Mouse (Mus musculus) urinary bladder, postnatal 25 days (tissue): Measurements from ENCODE around the gene Nudt8.
"Not testable (repeated sequence)": the region's sequence is repeated elsewhere in the genome, so short reads cannot be mapped to it uniquely, and the experiment has no call there.

Experiments
- DNase-seq: peaks from one replicate; pipeline ENCODE4 v3.0.0; 2022; ENCODE audit warnings: low spot score

Gene Nudt8

DNA sequence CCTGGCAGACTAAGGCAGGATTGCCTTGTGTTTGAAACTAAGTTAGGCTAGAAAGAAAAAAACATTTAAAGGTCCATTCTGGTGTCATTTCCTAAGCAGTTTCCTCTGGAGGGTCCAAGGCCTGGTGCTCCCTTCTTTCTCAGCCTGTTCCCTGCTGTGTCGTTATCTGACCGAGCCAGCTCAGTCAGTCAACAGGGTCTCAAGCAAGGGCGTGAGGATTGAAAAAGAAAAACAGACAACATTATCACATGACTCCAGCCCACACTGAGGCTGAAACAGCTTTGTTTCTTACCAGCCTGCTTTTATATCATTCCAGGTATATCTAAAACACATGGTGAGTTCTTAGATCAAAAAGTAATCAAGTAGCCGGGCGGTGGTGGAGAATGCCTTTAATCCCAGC lies 15.3 kb downstream of the Nudt8 start:
- DNase-seq, result no peak

DNA sequence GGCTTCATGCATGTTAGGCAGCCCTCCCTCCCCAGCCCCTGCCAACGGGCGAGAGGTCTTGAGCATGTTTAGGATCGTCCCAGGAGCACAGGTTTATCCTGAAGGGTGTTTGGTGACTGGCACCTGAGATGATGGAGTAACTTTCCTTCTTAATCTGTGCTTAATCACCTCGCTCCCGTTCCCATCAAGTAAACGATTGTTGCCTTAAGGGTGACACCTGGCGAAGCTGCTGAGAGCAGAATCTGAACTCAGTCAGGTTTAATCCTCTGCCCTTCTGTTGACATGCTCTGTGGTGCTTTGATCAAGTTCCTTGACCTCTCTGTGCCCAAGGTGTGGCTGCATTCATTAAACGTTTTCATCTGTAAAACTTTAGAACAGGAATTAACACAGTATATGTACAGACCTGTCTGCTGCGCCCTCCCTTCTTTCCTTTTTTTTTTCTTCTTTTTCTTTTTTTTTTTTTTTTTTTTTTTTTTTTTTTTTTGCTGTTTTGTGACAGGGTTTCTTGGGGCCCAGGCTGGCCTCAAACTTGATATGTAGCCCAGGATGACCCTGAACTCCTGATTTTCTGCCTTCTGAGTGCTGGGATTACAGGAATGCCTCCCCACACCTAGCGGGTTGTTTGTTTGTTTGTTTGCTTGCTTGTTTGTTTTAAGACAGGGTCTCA lies 17.7 kb downstream of the Nudt8 start:
- no peak for DNase-seq

DNA sequence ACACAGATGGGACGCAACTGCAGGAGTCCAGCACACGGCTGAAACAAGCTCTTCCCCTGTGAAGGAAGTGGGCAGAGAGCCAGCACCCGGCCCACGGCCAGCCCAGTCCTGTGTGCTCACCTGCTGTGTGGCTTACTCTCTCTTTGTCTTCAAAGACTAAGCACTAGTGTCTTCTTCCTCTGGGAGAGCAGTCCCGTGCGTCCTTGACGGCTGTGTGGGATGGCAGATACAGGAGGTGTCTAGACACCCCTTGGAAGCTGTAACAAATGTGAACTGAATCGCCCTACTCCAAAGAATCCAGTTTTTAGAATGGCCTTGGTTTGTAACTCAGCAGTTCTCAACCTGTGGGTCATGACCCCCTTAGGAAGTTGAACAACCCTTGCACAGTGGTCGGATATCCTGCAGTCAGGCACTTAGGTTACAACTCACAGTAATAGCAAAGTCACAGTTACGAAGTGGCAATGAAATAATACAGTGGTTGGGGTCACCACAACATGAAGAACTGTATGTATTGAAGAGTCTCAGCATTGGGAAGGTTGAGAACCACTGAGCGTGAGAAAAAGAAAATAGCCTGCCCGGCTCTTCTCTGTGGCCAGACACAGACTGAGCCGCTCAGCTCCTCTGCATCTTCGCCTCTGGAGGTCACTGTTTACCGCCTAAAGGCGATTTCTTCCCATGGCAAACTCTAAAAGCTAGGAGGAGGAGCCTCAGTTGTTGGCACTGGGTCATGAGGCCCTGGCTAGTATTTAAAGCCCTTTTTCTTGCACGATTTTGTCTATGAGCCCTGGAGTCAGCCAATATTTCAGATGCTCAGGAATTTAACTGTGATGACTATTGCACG lies 18.6 kb downstream of the Nudt8 start:
- DNase-seq, result peak; percentile 64

DNA sequence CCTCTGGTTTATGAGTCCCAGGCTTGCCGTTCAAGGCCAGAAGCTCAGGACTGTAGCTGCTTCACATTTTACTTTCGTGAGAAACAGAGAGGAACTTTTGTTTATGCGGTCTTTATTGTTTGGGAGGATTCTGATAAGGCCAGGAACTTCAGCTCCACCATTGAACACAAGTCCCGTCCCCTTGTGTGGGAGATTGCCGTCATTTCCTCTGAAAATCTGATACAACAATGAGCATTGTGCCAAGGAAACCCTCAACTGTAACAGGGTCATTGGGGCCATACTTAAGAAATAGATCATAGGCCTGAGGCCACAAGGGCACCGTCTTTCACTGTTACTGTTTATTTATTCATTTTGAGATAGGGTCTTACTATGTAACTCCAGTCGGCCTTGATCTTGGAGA lies 22.8 kb downstream of the Nudt8 start:
- no peak for DNase-seq

DNA sequence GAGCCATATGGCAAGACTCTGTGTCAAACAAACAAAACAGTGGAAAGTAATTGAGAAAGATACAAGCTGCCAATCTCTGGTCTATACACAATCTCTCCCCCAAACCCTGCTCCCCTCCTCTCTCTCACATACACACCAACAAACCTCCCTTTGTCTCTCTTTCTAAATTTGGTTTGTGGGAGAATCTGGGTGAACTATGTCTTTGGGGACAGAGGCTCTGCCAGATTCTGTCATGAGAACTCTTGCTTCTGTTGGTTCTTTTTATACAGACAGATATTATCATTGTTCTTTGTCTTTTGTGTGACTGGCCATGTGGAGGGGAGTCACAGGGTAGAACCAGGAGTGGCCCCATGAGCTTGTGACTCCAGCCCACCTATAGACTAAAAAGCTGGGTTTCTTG lies 27.2 kb downstream of the Nudt8 start:
- no peak for DNase-seq

DNA sequence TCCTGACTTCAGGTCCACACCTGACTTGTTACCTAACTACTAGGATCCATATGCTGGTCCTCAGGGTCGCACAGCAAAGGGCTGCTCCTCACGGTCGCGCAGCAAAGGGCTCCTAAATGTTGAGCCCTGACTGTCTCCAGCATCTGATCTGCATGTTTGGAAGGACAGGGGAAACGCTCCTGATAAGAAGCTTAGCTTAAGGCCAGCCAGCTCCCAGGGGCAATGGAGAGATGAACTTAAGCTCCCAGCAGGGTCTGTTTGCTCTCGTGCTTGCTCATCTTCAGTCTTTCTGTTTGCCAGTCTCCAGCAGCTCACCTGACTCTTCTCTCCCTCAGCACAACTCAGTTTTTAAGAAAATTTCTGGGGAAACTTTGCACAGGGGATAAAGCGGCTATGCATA lies 32.3 kb downstream of the Nudt8 start:
- DNase-seq, result no peak

DNA sequence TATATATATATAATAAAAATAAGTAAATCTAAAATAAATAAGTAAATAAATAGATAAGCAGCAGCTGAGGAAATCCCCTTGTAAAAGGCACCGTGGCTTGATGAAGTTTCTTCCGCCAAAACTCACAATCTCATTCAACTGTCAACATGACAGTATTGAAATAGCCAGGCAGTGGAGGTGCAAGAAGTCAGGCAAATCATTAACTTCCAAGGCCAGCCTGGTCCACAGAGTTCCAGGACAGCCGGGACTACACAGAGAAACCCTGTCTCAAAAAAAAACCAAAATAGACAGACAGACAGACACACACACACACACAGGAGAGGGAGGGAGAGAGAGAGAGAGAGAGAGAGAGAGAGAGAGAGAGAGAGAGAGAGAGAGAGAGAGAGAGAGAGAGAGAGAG lies 32.9 kb downstream of the Nudt8 start:
- DNase-seq, result no peak

DNA sequence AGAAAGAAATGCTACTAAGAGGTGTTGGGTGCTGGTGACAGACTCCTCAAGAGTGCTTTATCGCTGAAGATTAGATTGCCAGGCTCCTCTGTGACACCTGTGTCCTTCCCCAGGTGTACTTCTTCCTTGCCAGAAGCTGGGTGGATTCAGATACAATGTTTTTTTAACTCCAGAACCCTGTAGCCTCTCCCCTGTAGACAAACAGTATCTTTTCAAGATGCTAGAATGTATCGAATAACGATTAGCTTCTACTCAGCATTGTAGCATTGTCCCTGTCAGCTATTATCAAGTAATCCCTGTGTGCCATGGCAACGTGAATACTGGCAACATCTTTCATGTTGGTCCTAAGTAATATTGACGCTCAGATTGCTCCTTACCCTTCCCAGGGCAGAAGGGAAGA lies 33.4 kb downstream of the Nudt8 start:
- DNase-seq, result no peak

DNA sequence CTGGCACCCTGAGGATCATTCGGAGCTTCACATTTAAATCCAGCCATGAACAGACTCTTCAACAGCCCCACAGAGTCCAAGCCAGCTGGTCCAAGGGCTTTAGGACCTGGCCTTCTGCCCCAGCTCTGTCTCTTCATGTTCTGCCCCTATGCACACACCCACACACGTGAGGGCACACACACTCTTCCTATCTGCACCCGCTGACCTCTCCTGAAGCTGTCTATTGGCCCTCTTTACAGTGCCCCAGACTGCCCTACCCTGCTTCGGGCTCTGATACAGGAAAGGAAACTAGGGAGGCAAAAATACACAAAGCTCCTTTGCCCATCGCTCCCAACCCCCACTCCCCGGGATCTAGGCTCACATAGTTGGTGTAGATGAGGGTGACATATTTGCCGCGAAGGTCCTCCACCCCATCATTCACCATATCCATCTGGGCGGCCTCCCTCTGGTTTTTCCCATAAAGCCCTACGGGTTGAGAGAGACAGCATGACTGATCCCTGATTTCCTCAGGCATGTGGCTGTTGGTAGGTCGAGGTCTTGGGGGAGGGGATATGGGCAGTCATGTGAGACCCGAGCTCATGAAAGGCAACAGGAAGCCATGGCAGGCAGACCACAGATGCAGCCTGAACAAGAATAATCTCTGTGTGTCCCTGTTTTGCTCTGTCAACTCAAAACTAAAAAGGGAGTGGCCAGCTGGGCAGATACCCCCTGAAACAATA lies 36.1 kb downstream of the Nudt8 start:
- no peak for DNase-seq

DNA sequence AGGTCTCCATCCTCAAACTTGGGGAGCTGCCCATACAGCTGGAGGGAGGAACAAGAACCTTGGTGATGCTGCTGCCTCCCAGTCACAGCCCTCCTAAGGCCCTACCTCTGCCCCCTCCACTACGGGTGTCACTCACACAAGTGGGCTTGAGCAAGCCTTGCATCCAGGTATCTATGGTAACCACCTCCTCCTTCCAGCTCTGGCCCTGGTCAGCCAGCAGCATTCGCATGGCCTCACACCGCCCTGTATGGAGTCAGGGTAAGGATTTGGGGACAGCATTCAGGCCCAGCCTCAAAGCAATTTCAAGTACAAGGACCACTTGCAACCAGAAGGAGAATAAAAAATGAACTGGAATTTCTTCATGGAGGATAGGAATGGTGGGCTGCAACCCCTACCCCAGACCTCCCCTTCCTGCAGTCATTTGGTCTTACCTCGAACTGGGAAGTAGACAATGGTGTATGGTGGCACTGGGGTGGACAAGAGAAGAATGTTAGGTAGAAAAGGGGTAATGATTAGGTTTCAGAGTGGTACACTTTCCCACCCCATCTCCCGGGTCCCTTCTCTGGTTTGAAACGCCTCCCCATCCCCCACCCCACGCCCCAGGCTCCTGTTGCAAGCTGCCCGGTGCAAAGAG lies 36.9 kb downstream of the Nudt8 start:
- not testable (repeated sequence) for DNase-seq

DNA sequence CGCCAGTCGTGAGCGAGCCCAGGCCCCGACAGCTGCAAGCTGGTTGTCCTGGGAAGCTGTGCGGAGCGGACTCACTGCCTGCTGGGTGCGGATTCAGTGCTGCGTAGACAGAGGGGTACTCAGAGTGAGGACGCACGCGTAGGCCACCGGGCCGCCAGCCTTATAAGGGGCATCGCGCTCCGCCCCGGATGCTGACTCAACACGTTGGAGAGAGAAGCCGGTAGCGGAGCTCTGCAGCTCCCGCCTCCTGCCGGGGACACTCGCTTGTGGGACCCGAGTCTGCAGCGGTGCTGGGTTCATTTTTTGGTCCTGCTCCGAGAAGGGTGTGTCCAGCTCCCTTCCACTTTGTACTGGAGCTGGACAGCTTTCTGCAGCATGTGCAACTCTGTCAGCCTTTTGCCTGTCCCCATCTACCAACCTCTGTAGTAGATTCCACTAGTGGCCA lies 37.4 kb downstream of the Nudt8 start, which contains the start of gene Gstp1:
TSS of gene Gstp1 (minus strand) at position 198 of the 445 bp plus-strand sequence.
- peak; percentile 89 for DNase-seq

DNA sequence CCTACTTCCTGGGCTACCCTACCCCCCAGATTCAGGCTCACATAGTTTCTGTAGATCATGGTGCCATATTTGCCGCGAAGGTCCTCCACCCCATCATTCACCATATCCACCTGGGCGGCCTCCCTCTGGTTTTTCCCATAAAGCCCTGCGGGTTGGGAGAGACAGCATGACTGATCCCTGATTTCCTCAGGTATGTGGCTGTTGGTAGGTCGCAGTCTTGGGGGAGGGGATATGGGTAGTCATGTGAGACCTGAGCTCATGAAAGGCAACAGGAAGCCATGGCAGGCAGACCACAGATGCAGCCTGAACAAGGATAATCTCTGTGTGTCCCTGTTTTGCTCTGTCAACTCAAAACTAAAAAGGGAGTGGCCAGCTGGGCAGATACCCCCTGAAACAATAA lies 40.6 kb downstream of the Nudt8 start:
- not testable (repeated sequence) for DNase-seq

DNA sequence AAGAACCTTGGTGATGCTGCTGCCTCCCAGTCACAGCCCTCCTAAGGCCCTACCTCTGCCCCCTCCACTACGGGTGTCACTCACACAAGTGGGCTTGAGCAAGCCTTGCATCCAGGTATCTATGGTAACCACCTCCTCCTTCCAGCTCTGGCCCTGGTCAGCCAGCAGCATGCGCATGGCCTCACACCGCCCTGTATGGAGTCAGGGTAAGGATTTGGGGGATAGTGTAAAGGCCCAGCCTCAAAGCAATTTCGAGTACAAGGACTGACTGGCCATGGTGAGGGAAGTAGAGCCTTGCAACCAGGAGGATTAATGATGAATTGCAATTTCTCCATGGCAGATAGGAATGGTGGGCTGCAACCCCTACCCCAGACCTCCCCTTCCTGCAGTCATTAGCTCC lies 41.1 kb downstream of the Nudt8 start:
- not testable (repeated sequence) for DNase-seq

DNA sequence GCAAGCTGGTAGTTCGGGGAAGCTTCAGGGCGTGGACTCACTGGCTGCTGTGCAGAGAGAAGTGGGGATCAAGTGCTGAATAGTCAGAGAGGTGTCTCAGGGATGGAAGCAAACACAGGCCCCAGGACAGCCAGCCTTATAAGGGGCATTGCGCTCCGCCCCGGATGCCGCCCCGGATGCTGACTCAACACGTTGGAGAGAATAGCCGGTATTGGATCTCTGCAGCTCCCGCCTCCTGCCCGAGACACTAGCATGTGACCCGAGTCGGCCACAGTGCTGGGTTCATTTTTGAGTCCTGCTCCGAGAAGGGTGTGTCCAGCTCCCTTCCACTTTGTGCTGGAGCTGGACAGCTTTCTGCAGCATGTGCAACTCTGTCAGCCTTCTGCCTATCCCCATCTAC lies 41.7 kb downstream of the Nudt8 start:
- no peak for DNase-seq

DNA sequence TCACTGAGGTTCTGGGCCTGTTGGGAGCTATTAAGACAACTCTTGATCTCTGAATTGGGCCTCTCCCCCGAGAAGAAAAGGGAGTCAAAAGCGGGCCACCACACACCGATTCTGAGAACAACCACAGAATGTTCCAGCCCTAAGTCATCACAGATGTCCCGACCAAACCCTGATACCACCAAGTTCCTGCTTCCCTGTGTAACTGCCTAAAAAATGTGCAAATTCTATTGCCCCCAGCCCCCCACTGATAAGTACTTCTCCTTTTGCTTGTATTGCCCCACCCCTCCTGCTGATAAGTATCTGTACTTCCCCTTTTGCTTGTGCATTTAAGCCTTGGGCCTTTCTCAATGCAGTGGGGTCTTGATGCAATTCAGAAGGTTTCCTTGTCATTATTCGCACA lies 43.7 kb downstream of the Nudt8 start:
- not testable (repeated sequence) for DNase-seq

DNA sequence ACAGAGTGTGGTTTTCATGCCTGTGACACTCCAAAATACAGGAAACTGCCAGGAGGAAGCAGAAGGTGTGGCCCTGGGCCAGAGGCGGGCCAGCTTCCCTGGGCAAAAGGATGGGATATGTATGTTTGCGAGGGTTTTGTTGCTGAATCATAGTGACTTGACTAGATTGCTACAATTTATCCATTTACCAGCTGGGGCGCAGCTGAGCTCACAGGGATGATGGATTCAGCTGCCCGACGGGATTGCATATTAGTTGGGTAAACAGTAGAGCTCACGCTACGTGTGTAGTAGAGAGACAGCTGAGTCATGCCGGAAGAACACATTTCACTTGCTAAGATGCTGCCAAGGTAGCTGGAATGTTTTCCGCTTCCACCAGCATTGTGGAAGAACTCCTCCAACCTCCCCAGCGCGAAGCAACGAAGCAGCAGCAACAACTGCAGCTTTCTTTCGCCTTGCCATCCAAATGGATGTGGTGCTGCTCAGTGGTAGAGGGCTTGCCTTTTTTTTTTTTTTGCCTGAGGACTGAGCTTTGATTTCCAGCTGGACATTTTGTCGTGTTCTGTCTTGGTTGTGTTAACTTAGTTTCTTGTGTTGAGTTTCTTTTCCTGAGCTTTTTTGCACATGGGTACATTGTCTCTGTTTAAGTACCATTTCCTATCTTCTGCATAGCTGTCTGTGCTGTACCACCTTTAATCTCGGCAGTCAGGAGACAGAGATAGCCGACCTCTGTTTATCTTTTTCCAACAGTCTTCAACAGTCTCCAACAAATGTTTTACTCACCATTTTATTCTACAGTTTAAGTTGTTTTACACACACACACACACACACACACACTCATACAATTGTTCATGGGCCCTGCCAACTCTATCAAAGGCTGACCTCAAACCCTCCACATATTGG lies 45.8 kb downstream of the Nudt8 start, which contains the start of gene Gstp2:
TSS of gene Gstp2 (minus strand) at position 58 of the 900 bp plus-strand sequence.
- DNase-seq, result peak; percentile 69

DNA sequence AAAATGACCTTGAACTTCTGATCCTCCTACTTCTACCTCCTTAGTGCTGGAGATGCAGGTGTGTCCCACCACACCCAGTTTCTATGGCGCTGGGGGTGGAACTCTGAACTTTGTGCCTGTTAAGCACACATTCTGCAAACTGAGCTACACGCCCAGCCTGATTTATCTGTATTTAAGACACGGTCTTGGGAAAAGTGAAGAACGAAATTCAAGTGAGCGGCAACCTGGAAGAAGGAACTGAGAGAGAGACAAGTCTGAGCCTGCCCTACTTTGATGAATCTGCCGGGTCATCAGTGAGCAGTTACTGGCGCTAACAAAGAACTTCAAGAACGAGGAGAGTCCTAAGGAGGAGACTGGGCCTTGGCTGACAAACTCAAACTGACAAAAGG lies 46.5 kb downstream of the Nudt8 start:
- DNase-seq, result no peak

DNA sequence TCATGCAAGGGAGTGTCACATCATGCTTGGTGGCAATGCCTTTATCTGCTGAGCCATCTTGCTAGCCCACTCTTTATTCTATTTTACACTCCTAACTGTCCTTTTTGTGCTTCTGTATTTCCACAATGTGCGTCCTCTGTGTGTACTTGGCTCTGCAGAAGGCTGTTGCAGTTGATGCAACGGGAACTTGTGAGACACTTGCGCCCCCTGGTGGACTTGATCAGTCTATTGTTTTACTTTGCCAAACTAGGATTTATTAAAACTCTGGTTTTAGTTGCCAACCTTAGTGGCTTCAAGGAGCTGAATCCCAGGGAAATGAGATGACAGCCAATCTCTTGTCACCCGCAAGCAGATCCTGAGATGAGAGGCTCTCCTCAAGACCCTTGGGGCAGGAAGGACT lies 47.5 kb downstream of the Nudt8 start:
- peak; percentile 77 for DNase-seq

DNA sequence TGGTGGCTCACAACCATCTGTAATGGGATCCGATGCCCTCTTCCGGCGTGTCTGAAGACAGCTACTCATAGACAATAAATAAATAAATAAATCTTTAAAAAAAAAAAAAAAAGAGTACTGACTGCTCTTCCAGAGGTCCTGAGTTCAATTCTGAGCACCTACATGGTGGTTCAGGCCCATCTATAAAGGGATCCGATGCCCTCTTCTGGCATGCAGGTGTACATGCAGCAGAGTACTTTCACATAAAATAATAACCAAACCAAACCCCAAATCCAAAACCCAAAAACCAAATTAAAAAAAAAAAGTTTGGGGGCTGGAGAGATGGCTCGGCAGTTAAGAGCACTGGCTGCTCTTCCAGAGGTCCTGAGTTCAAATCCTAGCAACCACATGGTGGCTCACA lies 48.7 kb downstream of the Nudt8 start:
- not testable (repeated sequence) for DNase-seq

DNA sequence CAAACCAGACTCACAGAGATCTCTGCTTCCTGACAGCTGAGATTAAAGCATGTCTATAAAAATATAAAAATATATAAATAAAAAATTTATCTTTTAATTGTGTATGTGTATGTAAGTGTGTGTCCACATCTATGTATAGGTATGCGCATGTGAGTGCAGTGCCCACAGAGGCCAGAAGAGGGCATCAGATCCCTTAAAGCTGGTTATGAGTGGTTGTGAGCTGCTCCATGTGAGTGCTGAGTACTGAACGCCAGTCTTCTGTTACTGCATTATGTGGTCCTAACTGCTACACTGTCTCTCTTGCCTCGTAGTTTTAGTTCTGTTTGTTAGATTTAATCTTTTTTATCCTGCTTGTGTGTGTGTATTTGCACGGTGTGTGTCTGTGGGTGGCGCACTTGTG lies 50.6 kb downstream of the Nudt8 start:
- DNase-seq, result no peak
